Mouse (Mus musculus): ENCODE measurements at regions not wholly inside any gene's neighbourhood (a gene's known extent, or its start where the extent isn't known, plus 50 kb on each side); places are given as distances from the start of the nearest gene placed in this dataset.

- DNase-seq (ENCODE audit: low read depth, low spot score): no peak
Observed at GRCm38 (mm10) chr15:93706366-93706930, 110.8 kb upstream of the Prickle1 start.

- DNase-seq (ENCODE audit: low read depth, low spot score): no peak
Observed at GRCm38 (mm10) chr15:93705651-93706050, 110.0 kb upstream of the Prickle1 start.

- no peak for DNase-seq (ENCODE audit: low read depth, low spot score)
Observed at GRCm38 (mm10) chr15:93705109-93705508, 109.4 kb upstream of the Prickle1 start.

GRCm38 (mm10) chr15:93701017-93701416 is 105.3 kb upstream of the Prickle1 start:
- DNase-seq (ENCODE audit: low read depth, low spot score): no peak

GRCm38 (mm10) chr15:93699971-93700370 is 104.3 kb upstream of the Prickle1 start:
- no peak for DNase-seq (ENCODE audit: low read depth, low spot score)

- DNase-seq (ENCODE audit: low read depth, low spot score): no peak
Observed at GRCm38 (mm10) chr15:93698182-93698822, 102.6 kb upstream of the Prickle1 start.

GRCm38 (mm10) chr15:93690717-93691116 is 95.0 kb upstream of the Prickle1 start:
- no peak for DNase-seq (ENCODE audit: low read depth, low spot score)

GRCm38 (mm10) chr15:93690011-93690410 is 94.3 kb upstream of the Prickle1 start:
- no peak for DNase-seq (ENCODE audit: low read depth, low spot score)

- no peak for DNase-seq (ENCODE audit: low read depth, low spot score)
Observed at GRCm38 (mm10) chr15:93686385-93686784, 90.7 kb upstream of the Prickle1 start.

GRCm38 (mm10) chr15:93681602-93682001 is 85.9 kb upstream of the Prickle1 start:
- no peak for DNase-seq (ENCODE audit: low read depth, low spot score)

GRCm38 (mm10) chr15:93675624-93676023 is 79.9 kb upstream of the Prickle1 start:
- DNase-seq (ENCODE audit: low read depth, low spot score): no peak

GRCm38 (mm10) chr15:93673976-93674375 is 78.3 kb upstream of the Prickle1 start:
- no peak for DNase-seq (ENCODE audit: low read depth, low spot score)

GRCm38 (mm10) chr15:93663876-93664275 is 68.2 kb upstream of the Prickle1 start:
- no peak for DNase-seq (ENCODE audit: low read depth, low spot score)

- no peak for DNase-seq (ENCODE audit: low read depth, low spot score)
Observed at GRCm38 (mm10) chr15:93662601-93663000, 66.9 kb upstream of the Prickle1 start.

- DNase-seq (ENCODE audit: low read depth, low spot score): no peak
Observed at GRCm38 (mm10) chr15:93661801-93662200, 66.1 kb upstream of the Prickle1 start.

GRCm38 (mm10) chr15:93660952-93661648 is 65.4 kb upstream of the Prickle1 start:
- DNase-seq (ENCODE audit: low read depth, low spot score): no peak

- DNase-seq (ENCODE audit: low read depth, low spot score): no peak
Observed at GRCm38 (mm10) chr15:93657171-93657570, 61.5 kb upstream of the Prickle1 start.

GRCm38 (mm10) chr15:93656713-93657112 is 61.0 kb upstream of the Prickle1 start:
- DNase-seq (ENCODE audit: low read depth, low spot score): no peak

GRCm38 (mm10) chr15:93655743-93656142 is 60.1 kb upstream of the Prickle1 start:
- DNase-seq (ENCODE audit: low read depth, low spot score): no peak

GRCm38 (mm10) chr15:93655243-93655642 is 59.6 kb upstream of the Prickle1 start:
- DNase-seq (ENCODE audit: low read depth, low spot score): no peak

- DNase-seq (ENCODE audit: low read depth, low spot score): no peak
Observed at GRCm38 (mm10) chr15:93653378-93653777, 57.7 kb upstream of the Prickle1 start.

- DNase-seq (ENCODE audit: low read depth, low spot score): no peak
Observed at GRCm38 (mm10) chr15:93650981-93651757, 55.5 kb upstream of the Prickle1 start.

Measured in ES-CJ7 (cell line).